Mouse (Mus musculus): ENCODE data around the gene Ngfr.

Gene Ngfr

DNA sequence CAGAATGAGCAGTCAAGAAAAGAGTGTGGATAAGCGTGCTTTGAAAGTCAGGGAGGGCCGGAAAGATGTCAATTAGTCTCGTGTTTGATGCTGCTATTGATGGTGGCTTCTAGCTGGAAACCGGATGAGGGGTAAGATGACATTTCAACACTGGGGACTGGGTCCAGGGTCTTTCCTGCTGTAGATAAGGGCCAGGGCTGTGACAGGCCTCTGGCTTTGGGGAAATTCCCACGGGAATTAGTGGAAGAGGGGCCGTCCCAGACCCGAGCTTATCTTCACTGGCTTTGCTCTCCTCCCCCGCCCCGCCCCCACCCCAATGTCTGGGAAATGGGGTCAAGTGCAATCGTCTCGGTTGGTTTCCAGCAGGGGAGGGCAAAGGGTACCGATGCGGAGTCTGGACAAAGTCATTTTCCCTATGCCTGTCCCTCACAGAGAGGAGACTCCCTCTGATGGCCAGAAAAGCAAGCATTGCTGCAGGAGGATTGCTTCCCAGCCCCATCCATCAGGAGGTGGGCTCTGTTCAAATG, 7.2 kb upstream of the Ngfr start:
- no peak for DNase-seq

DNA sequence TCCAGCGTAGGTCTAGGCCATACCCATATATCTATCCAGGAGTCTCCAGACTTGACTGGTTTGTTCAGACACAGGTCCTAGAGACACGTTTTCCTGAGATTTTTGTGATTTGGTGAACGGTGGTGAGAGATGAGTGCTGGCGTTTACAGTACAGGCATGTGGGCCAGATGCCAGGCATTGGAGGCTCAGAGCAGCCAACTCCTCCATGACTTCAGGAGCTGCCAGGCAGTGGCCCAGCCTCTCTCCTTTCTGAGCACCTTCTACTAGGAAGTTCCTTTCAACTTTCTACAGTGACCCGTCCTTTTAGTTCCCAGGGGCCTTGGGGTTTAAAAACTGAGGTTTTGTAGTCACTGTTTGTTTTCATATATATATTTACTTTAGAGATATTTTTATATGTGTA, 6.0 kb upstream of the Ngfr start:
- no peak for DNase-seq

DNA sequence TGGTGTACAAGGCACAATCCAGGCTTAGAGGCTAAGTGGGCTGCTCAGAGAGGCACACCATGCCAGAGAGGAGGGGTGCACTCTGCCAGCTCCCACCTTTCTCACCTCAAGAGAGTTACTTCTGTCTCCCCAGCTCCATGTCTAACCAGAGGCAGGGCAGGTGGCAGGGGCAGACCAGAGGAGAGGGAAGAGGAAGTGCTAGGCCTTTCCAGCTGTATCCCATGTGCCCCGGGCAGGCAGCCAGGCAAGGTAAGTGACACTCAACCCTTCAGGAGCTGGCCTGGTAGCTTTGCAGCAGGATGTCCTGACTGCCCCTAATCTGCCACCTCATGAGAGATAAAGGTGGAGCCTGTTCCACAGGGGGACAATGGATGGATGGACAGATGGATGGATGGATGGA, 5.2 kb upstream of the Ngfr start:
- no peak for DNase-seq

- DNase-seq, result no peak
Measured at GRCm38 (mm10) chr11:95589195-95589594, 1.7 kb upstream of the Ngfr start.

GRCm38 (mm10) chr11:95586751-95587422, 648 bp downstream of the Ngfr start:
- DNase-seq, result no peak

- peak; percentile 27 to 32 for DNase-seq
Measured at GRCm38 (mm10) chr11:95586184-95586583, 1.4 kb downstream of the Ngfr start.

GRCm38 (mm10) chr11:95585684-95586083, 1.9 kb downstream of the Ngfr start:
- no peak for DNase-seq

DNA sequence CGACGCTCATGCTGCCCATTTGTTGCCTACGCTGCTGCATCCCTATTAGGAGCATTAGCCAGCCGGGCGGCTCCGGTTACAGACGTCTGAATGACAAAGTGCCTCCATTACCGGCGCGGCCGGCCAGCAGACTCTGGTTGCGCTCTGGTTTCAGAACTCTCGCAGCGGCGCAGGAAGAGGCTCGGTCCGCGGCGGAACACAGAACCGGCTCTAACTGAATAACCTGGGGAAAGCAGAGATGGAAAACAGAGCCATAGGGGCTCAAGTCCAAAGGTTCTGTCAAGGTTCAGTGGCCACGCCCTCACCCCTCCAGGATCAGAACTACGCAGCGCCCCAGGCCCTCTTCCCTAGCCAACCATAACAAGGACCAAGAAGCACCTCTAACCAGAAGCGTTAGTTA, 2.3 kb downstream of the Ngfr start:
- no peak for DNase-seq

DNA sequence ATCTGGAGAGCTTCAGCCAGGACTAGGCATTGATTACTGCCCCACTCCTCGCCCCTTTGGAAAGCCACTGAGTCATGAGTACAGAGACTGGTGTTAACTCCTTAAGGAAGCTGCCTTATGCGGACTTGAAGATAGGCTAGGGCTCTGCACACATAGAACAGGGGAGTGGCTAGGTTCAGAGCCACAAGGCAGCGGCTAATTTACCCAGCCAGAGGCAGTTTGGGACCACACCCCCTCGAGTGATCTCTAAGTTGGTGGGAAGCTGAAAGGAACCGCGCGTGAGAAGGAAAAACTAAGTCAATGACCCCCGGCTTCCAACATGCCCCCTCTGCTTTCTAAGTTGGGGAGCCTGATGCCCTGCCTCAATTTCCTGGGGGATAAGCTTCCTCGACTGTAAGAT, 2.9 kb downstream of the Ngfr start:
- DNase-seq, result no peak

DNA sequence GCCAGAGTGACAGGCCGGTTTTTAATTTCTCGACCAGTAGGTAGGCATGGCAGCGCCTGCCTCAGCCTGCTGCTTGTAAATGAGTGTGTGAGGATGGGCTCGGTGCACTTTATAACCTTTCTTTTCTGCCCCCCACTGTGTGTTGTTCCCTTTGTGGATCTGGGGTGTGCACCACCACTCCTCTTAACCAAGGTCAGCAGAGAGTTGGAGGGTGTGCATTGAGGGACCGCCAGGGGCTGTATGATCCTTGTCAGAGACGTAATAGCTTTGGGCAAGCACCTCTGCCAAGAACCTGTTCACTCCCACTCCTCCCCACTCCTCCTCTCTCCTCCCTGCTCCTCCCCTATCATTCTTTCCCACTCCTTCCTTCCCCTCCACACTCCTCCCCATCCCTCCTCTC, 4.1 kb downstream of the Ngfr start:
- no peak for DNase-seq

GRCm38 (mm10) chr11:95582193-95582592, 5.3 kb downstream of the Ngfr start:
- no peak for DNase-seq

DNA sequence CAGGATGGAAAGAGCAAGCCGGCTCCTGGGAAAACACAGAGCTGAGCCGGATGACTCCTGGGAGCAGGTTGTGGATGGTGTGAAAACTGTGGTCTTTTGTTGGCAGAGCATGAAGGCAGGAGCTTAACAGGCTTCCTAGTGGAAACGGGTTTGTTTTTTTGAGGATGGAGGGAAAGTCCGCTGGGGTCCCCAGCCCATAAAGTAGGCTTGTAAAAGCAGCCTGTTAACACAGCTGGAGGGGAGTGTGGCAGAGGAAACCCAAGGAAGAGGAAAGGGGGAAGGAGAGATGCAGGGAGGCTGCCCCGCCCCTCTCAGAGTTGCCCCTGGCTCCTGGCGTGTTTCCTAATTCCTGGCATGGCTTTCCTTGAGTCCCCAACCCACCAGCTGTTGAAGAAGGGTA, 8.1 kb downstream of the Ngfr start:
- no peak for DNase-seq

DNA sequence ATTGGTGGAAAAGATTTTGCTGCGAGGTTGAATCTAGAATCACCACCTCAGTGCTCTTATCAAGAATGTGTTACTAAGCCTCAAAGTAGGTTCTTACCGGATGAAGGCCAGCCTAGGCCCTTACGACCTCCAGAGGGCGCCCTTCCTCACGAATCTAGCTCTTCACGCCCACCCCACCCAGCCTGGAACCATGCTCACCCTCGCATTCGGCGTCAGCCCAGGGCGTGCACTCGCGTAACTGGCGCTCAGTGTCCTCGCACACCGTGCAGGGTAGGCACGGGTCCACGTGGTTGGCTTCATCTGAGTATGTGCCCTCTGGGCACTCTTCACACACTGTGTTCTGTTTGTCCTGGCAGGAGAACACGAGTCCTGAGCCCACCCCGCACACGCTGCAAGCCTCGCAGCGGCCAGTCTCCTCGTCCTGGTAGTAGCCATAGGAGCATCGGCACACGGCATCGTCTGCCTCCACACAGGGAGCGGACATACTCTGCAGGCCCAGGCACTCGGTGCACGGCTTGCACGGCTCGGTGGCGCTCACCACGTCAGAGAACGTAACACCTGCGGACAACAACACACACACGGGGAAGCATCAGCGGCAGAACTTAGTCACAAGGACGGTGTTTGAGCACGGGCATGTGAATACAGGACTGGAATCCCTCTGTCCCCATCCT, 9.6 kb downstream of the Ngfr start:
- no peak for DNase-seq

DNA sequence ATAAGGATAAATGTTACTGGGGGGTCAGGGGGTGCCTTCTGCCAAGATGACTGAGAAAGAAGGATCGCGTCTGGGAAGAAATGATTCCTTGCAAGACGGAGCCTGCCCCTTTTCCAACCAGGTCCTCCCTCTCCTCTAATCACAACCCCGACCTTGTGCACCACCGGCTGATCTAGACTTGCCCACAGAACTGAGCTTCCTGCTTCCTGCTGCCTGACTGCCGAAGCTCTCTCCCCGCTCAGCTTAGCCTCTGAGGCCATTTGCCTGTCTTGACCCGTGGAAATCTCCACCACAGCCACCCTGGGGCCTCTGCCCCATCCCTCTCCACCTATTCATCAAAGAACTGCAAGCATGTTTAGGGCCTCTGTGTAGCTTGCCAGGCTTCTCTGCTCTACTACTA, 11.2 kb downstream of the Ngfr start:
- DNase-seq, result no peak

GRCm38 (mm10) chr11:95575791-95576190, 11.7 kb downstream of the Ngfr start:
- no peak for DNase-seq

- DNase-seq, result no peak
Measured at GRCm38 (mm10) chr11:95574786-95575334, 12.7 kb downstream of the Ngfr start.

GRCm38 (mm10) chr11:95572227-95572626, 15.3 kb downstream of the Ngfr start:
- no peak for DNase-seq

GRCm38 (mm10) chr11:95571755-95572154, 15.8 kb downstream of the Ngfr start:
- DNase-seq, result no peak

DNA sequence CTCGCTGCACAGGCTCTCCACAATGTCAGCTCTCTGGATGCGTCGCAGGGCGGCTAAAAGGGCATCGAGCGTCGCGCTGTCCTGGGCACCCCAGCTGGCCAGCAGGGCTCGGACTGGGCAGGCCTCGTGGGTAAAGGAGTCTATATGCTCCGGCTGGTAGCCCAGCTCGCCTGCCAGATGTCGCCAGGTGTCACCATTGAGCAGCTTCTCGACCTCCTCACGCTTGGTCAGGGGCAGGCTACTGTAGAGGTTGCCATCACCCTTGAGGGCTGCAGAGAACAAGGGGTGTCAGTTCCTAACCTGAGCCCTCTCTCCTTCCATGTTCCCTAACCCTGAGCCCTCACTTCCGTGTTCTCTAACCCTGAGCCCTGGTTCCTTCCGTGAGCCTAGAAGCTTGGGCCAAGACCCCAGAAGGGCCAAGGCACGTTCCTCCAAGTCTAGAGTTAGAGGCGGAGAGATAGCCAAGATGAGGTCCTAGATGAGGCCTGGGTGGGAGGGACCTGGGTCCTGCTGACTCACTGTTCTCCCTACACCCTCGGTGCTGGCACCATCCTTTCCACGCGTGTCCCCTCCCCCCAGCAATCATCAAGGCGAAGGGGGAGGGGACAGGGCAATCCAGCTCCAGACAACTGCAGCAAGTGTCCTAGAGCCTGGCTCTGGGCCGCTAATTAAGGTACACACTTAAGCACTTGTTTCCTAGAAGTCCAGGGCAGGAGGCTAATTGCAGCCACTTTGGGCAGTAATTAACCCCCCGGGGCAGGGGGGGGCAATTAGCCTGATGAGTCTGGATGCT, 16.5 kb downstream of the Ngfr start:
- no peak for DNase-seq

DNA sequence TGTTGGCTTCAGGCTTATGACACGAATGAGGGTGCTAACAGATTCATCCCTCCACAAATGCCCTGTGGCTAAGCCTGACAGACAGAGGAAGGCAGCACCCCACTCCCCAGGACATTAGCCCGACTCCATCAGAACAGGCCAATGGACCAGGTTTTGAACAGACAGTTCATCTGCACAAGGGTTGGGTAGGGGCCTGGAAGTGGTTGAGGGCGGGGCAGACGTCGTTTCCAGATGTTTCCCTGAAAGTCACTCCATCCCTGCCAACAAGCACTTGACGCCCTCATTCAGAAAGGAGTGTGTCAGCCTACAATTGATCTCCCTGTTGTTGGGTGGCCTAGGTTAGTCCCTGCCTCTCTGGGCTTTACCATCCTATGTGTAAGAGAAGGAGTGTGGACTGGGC, 17.6 kb downstream of the Ngfr start:
- no peak for DNase-seq

DNA sequence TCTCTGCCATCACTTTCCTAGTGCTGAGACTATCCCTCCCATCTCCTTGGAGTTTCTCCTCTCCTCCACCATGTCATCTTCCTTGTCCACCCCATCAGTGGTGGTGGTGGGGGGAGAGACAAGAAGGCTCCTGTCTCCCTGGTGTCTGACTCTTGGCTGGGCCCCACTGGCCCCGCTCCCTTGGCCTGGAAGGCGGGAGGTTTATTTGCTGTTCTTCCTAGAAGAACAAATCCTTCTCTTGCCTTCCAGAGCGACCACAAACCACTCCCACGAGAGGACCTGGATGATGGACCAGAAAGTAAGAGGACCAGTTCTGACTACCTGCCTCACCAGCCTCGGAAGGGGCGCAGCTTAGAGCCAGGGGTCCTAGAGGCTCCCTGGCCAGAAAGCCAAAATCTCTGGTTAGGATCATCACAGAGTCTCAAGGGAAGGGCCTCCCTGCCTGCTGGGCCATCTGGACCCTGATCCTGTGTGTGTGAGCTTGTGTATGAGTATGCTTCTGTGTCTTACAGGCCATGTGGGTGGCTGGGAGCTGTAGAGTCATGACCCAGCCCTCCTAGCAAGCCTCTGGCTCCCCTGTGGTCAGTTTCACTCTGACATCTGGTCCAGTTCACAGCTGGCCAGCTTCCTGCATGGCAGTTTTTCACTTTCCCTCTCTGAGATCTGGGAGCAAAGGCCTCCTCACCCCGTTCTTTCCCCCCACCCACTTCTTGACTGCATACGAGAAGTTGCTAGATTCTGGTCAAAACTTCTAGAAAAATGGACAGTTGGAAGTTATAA, 19.4 kb downstream of the Ngfr start:
- no peak for DNase-seq

GRCm38 (mm10) chr11:95567366-95567765, 20.2 kb downstream of the Ngfr start:
- DNase-seq, result no peak

DNA sequence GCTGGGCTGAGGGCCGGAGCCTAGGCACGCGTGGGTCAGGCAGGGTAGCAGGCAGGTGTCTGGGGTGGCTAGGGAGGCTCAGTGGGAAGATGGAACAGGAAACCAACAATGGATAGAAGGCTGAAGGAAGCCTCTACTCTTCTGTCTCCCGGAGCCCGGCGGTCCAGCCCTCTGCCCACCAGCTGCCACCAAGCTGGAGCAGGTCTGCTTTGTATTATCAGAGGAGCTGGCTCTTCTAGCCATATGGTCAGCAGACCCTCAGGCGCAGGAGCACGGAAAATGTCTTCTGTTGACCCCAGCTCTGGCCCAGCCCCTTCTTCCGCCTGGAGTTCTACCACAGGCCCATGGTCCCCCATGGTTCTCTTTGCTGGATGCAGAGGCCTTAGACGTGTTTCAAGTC, 22.2 kb downstream of the Ngfr start:
- DNase-seq, result no peak

All from thymus, adult 18-20 months (tissue).